Mouse (Mus musculus): Measurements from ENCODE around the gene Tmem236. TPM values are rescaled to one million over a fixed set of nuclear protein-coding genes. Genes with fewer than 3 reads are reported as not detected.

The Tmem236 gene
- polyA plus RNA-seq, 1 experiment, result 0.25 TPM

- TF ChIP-seq CTCF (IDR thresholded peaks at IDR 0.05; ENCODE audit: extremely low read depth, insufficient read depth, low read length) (no peak), POLR2A (IDR thresholded peaks at IDR 0.05; ENCODE audit: extremely low read depth, insufficient read depth, low read length) (no peak)
- Histone ChIP-seq H3K4me3 (ENCODE audit: insufficient read depth, low read length) (no peak overlapping the region), H3K27ac (ENCODE audit: insufficient read depth, low read length) (no peak overlapping the region), H3K4me1 (ENCODE audit: control insufficient read depth, insufficient read depth, low read length) (no peaks in the 10 kb centered on the region)
Measured at GRCm38 (mm10) chr2:14210731-14211130, 36.4 kb downstream of the Tmem236 start.

GRCm38 (mm10) chr2:14211606-14212005 is 37.3 kb downstream of the Tmem236 start:
- H3K4me3 ChIP-seq (ENCODE audit: insufficient read depth, low read length), result no peak overlapping the region
- no peak overlapping the region for H3K27ac ChIP-seq (ENCODE audit: insufficient read depth, low read length)
- TF ChIP-seq POLR2A (IDR thresholded peaks at IDR 0.05; ENCODE audit: extremely low read depth, insufficient read depth, low read length), result no peak
- TF ChIP-seq CTCF (IDR thresholded peaks at IDR 0.05; ENCODE audit: extremely low read depth, insufficient read depth, low read length), result no peak
- H3K4me1 ChIP-seq (ENCODE audit: control insufficient read depth, insufficient read depth, low read length), result no peaks in the 10 kb centered on the region

- H3K4me1 ChIP-seq (ENCODE audit: control insufficient read depth, insufficient read depth, low read length), result no peaks in the 10 kb centered on the region
- TF ChIP-seq POLR2A (IDR thresholded peaks at IDR 0.05; ENCODE audit: extremely low read depth, insufficient read depth, low read length) (no peak), CTCF (IDR thresholded peaks at IDR 0.05; ENCODE audit: extremely low read depth, insufficient read depth, low read length) (no peak)
- no peak overlapping the region for H3K4me3 ChIP-seq (ENCODE audit: insufficient read depth, low read length)
- H3K27ac ChIP-seq (ENCODE audit: insufficient read depth, low read length), result no peak overlapping the region
Measured at GRCm38 (mm10) chr2:14214764-14215163, 40.4 kb downstream of the Tmem236 start.

GRCm38 (mm10) chr2:14216653-14217052 is 42.3 kb downstream of the Tmem236 start:
- Histone ChIP-seq H3K27ac (ENCODE audit: insufficient read depth, low read length) (no peak overlapping the region), H3K4me3 (ENCODE audit: insufficient read depth, low read length) (no peak overlapping the region), H3K4me1 (ENCODE audit: control insufficient read depth, insufficient read depth, low read length) (no peaks in the 10 kb centered on the region)
- TF ChIP-seq CTCF (IDR thresholded peaks at IDR 0.05; ENCODE audit: extremely low read depth, insufficient read depth, low read length) (no peak), POLR2A (IDR thresholded peaks at IDR 0.05; ENCODE audit: extremely low read depth, insufficient read depth, low read length) (no peak)

- TF ChIP-seq POLR2A (IDR thresholded peaks at IDR 0.05; ENCODE audit: extremely low read depth, insufficient read depth, low read length) (no peak), CTCF (IDR thresholded peaks at IDR 0.05; ENCODE audit: extremely low read depth, insufficient read depth, low read length) (no peak)
- H3K27ac ChIP-seq (ENCODE audit: insufficient read depth, low read length), result no peak overlapping the region
- H3K4me1 ChIP-seq (ENCODE audit: control insufficient read depth, insufficient read depth, low read length), result no peaks in the 10 kb centered on the region
- H3K4me3 ChIP-seq (ENCODE audit: insufficient read depth, low read length), result no peak overlapping the region
Measured at GRCm38 (mm10) chr2:14218126-14218525, 43.8 kb downstream of the Tmem236 start.

GRCm38 (mm10) chr2:14224387-14224786 is 50.1 kb downstream of the Tmem236 start:
- TF ChIP-seq CTCF (IDR thresholded peaks at IDR 0.05; ENCODE audit: extremely low read depth, insufficient read depth, low read length) (no peak), POLR2A (IDR thresholded peaks at IDR 0.05; ENCODE audit: extremely low read depth, insufficient read depth, low read length) (no peak)
- no peak overlapping the region for H3K27ac ChIP-seq (ENCODE audit: insufficient read depth, low read length)
- no peak overlapping the region for H3K4me3 ChIP-seq (ENCODE audit: insufficient read depth, low read length)
- H3K4me1 ChIP-seq (ENCODE audit: control insufficient read depth, insufficient read depth, low read length), result no peaks in the 10 kb centered on the region

- no peak overlapping the region for H3K4me3 ChIP-seq (ENCODE audit: insufficient read depth, low read length)
- no peak overlapping the region for H3K27ac ChIP-seq (ENCODE audit: insufficient read depth, low read length)
- TF ChIP-seq POLR2A (IDR thresholded peaks at IDR 0.05; ENCODE audit: extremely low read depth, insufficient read depth, low read length) (no peak), CTCF (IDR thresholded peaks at IDR 0.05; ENCODE audit: extremely low read depth, insufficient read depth, low read length) (no peak)
- H3K4me1 ChIP-seq (ENCODE audit: control insufficient read depth, insufficient read depth, low read length), result no peaks in the 10 kb centered on the region
Measured at GRCm38 (mm10) chr2:14228495-14228894, 54.2 kb downstream of the Tmem236 start.

- Histone ChIP-seq H3K27ac (ENCODE audit: insufficient read depth, low read length) (no peak within 1 kb of the TSS), H3K4me3 (ENCODE audit: insufficient read depth, low read length) (no peak within 1 kb of the TSS)
Measured at GRCm38 (mm10) chr2:14229149-14229548, 54.8 kb downstream of the Tmem236 start, which contains the start of gene Mrc1. TSS of gene Mrc1 (plus strand) at chr2:14229392.

GRCm38 (mm10) chr2:14229979-14230378 is 55.7 kb downstream of the Tmem236 start:
- TF ChIP-seq CTCF (IDR thresholded peaks at IDR 0.05; ENCODE audit: extremely low read depth, insufficient read depth, low read length), result no peak
- TF ChIP-seq POLR2A (IDR thresholded peaks at IDR 0.05; ENCODE audit: extremely low read depth, insufficient read depth, low read length), result no peak
- H3K4me3 ChIP-seq (ENCODE audit: insufficient read depth, low read length), result no peak overlapping the region
- no peaks in the 10 kb centered on the region for H3K4me1 ChIP-seq (ENCODE audit: control insufficient read depth, insufficient read depth, low read length)
- H3K27ac ChIP-seq (ENCODE audit: insufficient read depth, low read length), result no peak overlapping the region

More at GRCm38 (mm10) chr2:14229149-14229548, 54.8 kb downstream of the Tmem236 start, which contains the start of gene Mrc1:
- TF ChIP-seq CTCF (IDR thresholded peaks at IDR 0.05; ENCODE audit: extremely low read depth, insufficient read depth, low read length), result no peak
- TF ChIP-seq POLR2A (IDR thresholded peaks at IDR 0.05; ENCODE audit: extremely low read depth, insufficient read depth, low read length), result no peak
- H3K4me1 ChIP-seq (ENCODE audit: control insufficient read depth, insufficient read depth, low read length), result no peaks in the 10 kb centered on the region

GRCm38 (mm10) chr2:14232897-14233296 is 58.6 kb downstream of the Tmem236 start:
- TF ChIP-seq POLR2A (IDR thresholded peaks at IDR 0.05; ENCODE audit: extremely low read depth, insufficient read depth, low read length) (no peak), CTCF (IDR thresholded peaks at IDR 0.05; ENCODE audit: extremely low read depth, insufficient read depth, low read length) (no peak)
- Histone ChIP-seq H3K27ac (ENCODE audit: insufficient read depth, low read length) (no peak overlapping the region), H3K4me3 (ENCODE audit: insufficient read depth, low read length) (no peak overlapping the region), H3K4me1 (ENCODE audit: control insufficient read depth, insufficient read depth, low read length) (no peaks in the 10 kb centered on the region)
